Mouse (Mus musculus): ENCODE measurements around the gene Dok7.

DNA sequence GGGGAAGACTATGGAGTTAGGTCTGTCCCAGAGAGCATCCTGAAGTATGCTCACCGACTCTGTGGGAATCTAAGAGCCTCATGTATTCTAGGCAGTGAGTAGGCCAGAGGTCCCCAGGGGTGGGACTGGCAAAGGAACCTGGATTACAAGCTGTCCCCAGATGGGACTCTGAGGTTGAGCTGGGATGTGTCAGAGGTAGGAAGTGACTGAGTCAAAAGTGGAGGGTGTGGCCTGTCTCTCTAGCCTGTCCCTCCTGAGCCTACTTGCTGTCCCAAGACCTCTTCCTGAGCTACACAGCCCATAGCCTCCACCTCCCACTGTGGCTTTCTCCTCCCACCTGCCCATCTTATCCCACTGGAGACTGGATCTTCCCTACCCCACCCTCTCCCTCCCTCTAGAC is 1.6 kb downstream of the Dok7 start:
- TF ChIP-seq POLR2A (IDR thresholded peaks at IDR 0.05; ENCODE audit: borderline replicate concordance, extremely low read depth, insufficient read depth, insufficient read length, poor library complexity, severe bottlenecking) = no peak
- no peak for TF ChIP-seq CTCF (IDR thresholded peaks at IDR 0.05; ENCODE audit: borderline replicate concordance, extremely low read depth, insufficient read depth, insufficient read length)
